Mouse (Mus musculus) stomach, postnatal 0 days (tissue): ENCODE measurements around the gene Snx22. TPM values are rescaled to one million over a fixed set of nuclear protein-coding genes. Genes with fewer than 3 reads are reported as not detected.

ENCODE experiments used
- ATAC-seq: fragments of 200-750 bp; cut with Nextera tagmentation; 2 replicates; pipeline ENCODE4 v1.8.0; 2017; ENCODE audit not compliant: low FRiP score, low TSS enrichment
- DNase-seq: peaks from one replicate; pipeline ENCODE4 v3.0.0-alpha.2; 2016; ENCODE audit warnings: low spot score
- H3K27ac ChIP-seq: fragments of 300-500 bp; sonication (generic); replicated peaks from 2 replicates; pipeline ENCODE4 v1.5.1; 2014; ENCODE audit warnings: mild to moderate bottlenecking, control low read depth
- H3K27me3 ChIP-seq: fragments of 300-500 bp; sonication (generic); 2 replicates; pipeline ENCODE4 v1.6.1; 2014; ENCODE audit warnings: low read length; ENCODE audit not compliant: control insufficient read depth, insufficient read depth
- H3K36me3 ChIP-seq: fragments of 300-500 bp; sonication (generic); 2 replicates; pipeline ENCODE4 v1.6.1; 2014; ENCODE audit warnings: low read length, mixed read lengths; ENCODE audit not compliant: control insufficient read depth, insufficient read depth
- H3K4me1 ChIP-seq: fragments of 300-500 bp; sonication (generic); replicated peaks from 2 replicates; pipeline ENCODE4 v1.6.1; 2014; ENCODE audit warnings: antibody characterized with exemption; ENCODE audit not compliant: control insufficient read depth, insufficient read depth
- H3K4me2 ChIP-seq: fragments of 300-500 bp; sonication (generic); replicated peaks from 2 replicates; pipeline ENCODE4 v1.6.1; 2014; ENCODE audit warnings: low read depth, mild to moderate bottlenecking, control low read depth, moderate library complexity
- H3K4me3 ChIP-seq: fragments of 300-500 bp; sonication (generic); 2 replicates; pipeline ENCODE4 v1.5.1; 2014; ENCODE audit warnings: low read depth, low read length, control low read depth
- H3K9ac ChIP-seq: fragments of 300-500 bp; sonication (generic); 2 replicates; pipeline ENCODE4 v1.6.1; 2014; ENCODE audit warnings: mild to moderate bottlenecking, low read length, control low read depth, mixed read lengths
- H3K9me3 ChIP-seq: fragments of 300-500 bp; sonication (generic); 2 replicates; pipeline ENCODE4 v1.6.1; 2016; ENCODE audit warnings: low read length; ENCODE audit not compliant: control insufficient read depth
- CTCF ChIP-seq: IDR thresholded peaks from 2 replicates; pipeline ENCODE4 v1.5.1; 2016; ENCODE audit warnings: antibody characterized with exemption, low read depth, mild to moderate bottlenecking, moderate library complexity
- EP300 ChIP-seq: optimal IDR thresholded peaks from 2 replicates; pipeline ENCODE3; 2016; ENCODE audit warnings: antibody characterized with exemption
- WGBS: fragments of 180-500 bp; shearing (Covaris S2); extraction: QIAGEN DNeasy Blood & Tissue Kit; methylation state at CpG from one replicate; pipeline ENCODE4 v1.1.7; 2014; 5-methylcytosine and 5-hydroxymethylcytosine counted together
- polyA plus RNA-seq: library from polyadenylated mRNA; unstranded; fragments of >200 nt; fragmentation: Nextera tagmentation; extraction: Ambion mirVana; gene quantifications from 2 replicates; pipeline ENCODE4 v1.2.1, GENCODE M21; 2015

Snx22 gene
- polyA plus RNA-seq, 1 experiment from 2014 or later = 1.5 TPM

DNA sequence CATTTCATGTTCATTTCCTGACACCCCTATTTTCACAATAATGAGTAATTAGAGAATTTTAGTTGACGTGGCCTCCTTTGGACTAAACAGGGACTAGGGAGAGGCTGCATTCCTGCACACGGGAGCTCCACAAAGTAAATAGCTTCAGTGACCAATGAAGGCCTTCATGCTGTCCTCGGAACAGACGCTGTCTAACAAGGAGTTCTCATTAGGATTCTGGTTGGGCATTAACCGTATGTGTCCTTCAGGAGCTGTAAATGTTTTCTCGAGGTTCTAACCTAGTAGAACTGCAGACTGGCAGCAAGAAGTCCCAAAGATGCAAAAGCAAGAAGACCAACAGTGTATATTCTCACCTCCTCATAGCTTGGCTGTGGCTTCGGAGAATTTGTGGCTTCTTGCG is 35.6 kb upstream of the Snx22 start:
- no peak for ATAC-seq
- Histone ChIP-seq H3K4me2 (no peak overlapping the region), H3K36me3 (peaks cover 9% of the 10 kb centered on the region; the same call in 1 of the 2 replicates), H3K4me3 (no peak overlapping the region), H3K27ac (no peak overlapping the region), H3K9me3 (no peaks in the 10 kb centered on the region), H3K4me1 (no peaks in the 10 kb centered on the region), H3K9ac (no peak overlapping the region), H3K27me3 (no peaks in the 10 kb centered on the region)
- DNase-seq = no peak
- whole genome bisulfite sequencing = 72% methylated on average over 8 of the region's 8 CpGs
- TF ChIP-seq CTCF (no peak), EP300 (no peak)

DNA sequence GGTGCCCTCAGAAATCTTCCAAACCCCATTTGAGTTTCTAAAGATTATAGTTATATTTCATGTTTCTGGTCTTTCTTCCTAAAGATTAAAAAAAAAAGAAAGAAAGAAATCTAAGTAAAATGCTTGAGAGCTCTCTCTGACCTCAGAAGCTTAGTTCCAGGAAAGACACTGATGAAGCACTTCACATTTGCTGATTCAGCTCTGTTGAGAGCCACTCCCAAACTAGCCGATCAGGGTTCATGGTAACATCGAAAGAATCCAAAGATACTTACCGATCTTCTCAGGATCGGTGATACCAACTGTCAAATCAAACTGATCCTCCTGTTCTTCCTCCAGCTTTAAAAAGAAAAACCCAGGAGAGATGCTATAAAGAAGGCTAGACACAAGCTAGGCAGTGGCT is 35.1 kb upstream of the Snx22 start:
- H3K9ac ChIP-seq = no peak overlapping the region
- no peak for TF ChIP-seq CTCF
- no peak for TF ChIP-seq EP300
- DNase-seq = no peak
- no peak for ATAC-seq
- no peak overlapping the region for H3K4me3 ChIP-seq
- no peaks in the 10 kb centered on the region for H3K27me3 ChIP-seq
- no peak overlapping the region for H3K4me2 ChIP-seq
- peaks cover 12% of the 10 kb centered on the region; the same call in 1 of the 2 replicates for H3K36me3 ChIP-seq
- WGBS = 83% methylated on average over 4 of the region's 4 CpGs
- no peaks in the 10 kb centered on the region for H3K4me1 ChIP-seq
- H3K9me3 ChIP-seq = no peaks in the 10 kb centered on the region
- no peak overlapping the region for H3K27ac ChIP-seq

GRCm38 (mm10) chr9:66102668-66103067 is 33.1 kb upstream of the Snx22 start:
- 88% methylated on average over 6 of the region's 6 CpGs for WGBS
- Histone ChIP-seq H3K9me3 (no peaks in the 10 kb centered on the region), H3K9ac (no peak overlapping the region), H3K4me2 (no peak overlapping the region), H3K27me3 (no peaks in the 10 kb centered on the region), H3K4me3 (no peak overlapping the region), H3K27ac (no peak overlapping the region), H3K4me1 (no peaks in the 10 kb centered on the region), H3K36me3 (0 out of 2 replicates have a peak, but pooled peaks cover 12% of the 10 kb centered on the region)
- TF ChIP-seq CTCF = no peak
- no peak for TF ChIP-seq EP300
- ATAC-seq (no peak), DNase-seq (no peak)

GRCm38 (mm10) chr9:66101577-66101976 is 32.1 kb upstream of the Snx22 start:
- H3K4me3 ChIP-seq = no peak overlapping the region
- no peaks in the 10 kb centered on the region for H3K27me3 ChIP-seq
- TF ChIP-seq CTCF (no peak), EP300 (no peak)
- no peak overlapping the region for H3K27ac ChIP-seq
- H3K9me3 ChIP-seq = no peaks in the 10 kb centered on the region
- no peak overlapping the region for H3K9ac ChIP-seq
- H3K4me2 ChIP-seq = no peak overlapping the region
- no peak for ATAC-seq
- no peak for DNase-seq
- H3K4me1 ChIP-seq = no peaks in the 10 kb centered on the region
- 70% methylated on average over 8 of the region's 8 CpGs for WGBS
- peaks cover 16% of the 10 kb centered on the region; the same call in 1 of the 2 replicates for H3K36me3 ChIP-seq

- Histone ChIP-seq H3K36me3 (peaks cover 25% of the 10 kb centered on the region), H3K9ac (no peak overlapping the region), H3K4me2 (no peak overlapping the region), H3K4me1 (0 out of 2 replicates have a peak, but pooled peaks cover 3% of the 10 kb centered on the region), H3K4me3 (no peak overlapping the region), H3K27ac (peak overlapping the region; percentile 86), H3K27me3 (no peaks in the 10 kb centered on the region), H3K9me3 (no peaks in the 10 kb centered on the region)
- peak; percentile 41 for DNase-seq
- WGBS = 52% methylated on average over 2 of the region's 2 CpGs
- TF ChIP-seq EP300 = no peak
- TF ChIP-seq CTCF = no peak
- ATAC-seq = peak; percentile 62
Observed at GRCm38 (mm10) chr9:66092664-66093063, 23.1 kb upstream of the Snx22 start.

GRCm38 (mm10) chr9:66091327-66092231 is 22.1 kb upstream of the Snx22 start:
- Histone ChIP-seq H3K9ac (no peak overlapping the region; the same call in 1 of the 2 replicates), H3K27me3 (no peaks in the 10 kb centered on the region), H3K27ac (peak overlapping the region; percentile 86), H3K4me3 (no peak overlapping the region), H3K4me1 (0 out of 2 replicates have a peak, but pooled peaks cover 3% of the 10 kb centered on the region), H3K4me2 (no peak overlapping the region), H3K36me3 (peaks cover 28% of the 10 kb centered on the region), H3K9me3 (no peaks in the 10 kb centered on the region)
- no peak for TF ChIP-seq EP300
- TF ChIP-seq CTCF = no peak
- DNase-seq (peak; percentile 69), ATAC-seq (peak; percentile 58)
- 25% methylated on average over 6 of the region's 6 CpGs for WGBS
